Mouse (Mus musculus) limb, embryonic 12.5 days (tissue): ENCODE results near the gene Dcbld2. TPM values are rescaled to one million over a fixed set of nuclear protein-coding genes. Genes with fewer than 3 reads are reported as not detected.

Experiments
- ATAC-seq: fragments of 200-750 bp; cut with Nextera tagmentation; 2 replicates; pipeline ENCODE4 v1.8.0; 2017; ENCODE audit warnings: low read depth, moderate TSS enrichment; ENCODE audit not compliant: insufficient number of reproducible peaks, insufficient read depth, low FRiP score, low TSS enrichment
- H3K27ac ChIP-seq: fragments of 300-500 bp; sonication (generic); 2 replicates; pipeline ENCODE4 v1.5.1; 2016; ENCODE audit warnings: mild to moderate bottlenecking, moderate library complexity
- H3K27me3 ChIP-seq: fragments of 300-500 bp; sonication (generic); 2 replicates; pipeline ENCODE4 v1.6.1; 2016; ENCODE audit warnings: mild to moderate bottlenecking, moderate library complexity
- H3K36me3 ChIP-seq: fragments of 300-500 bp; sonication (generic); 2 replicates; pipeline ENCODE4 v1.6.1; 2016; ENCODE audit warnings: mild to moderate bottlenecking, moderate library complexity
- H3K4me1 ChIP-seq: fragments of 300-500 bp; sonication (generic); replicated peaks from 2 replicates; pipeline ENCODE4 v1.6.1; 2016
- H3K4me2 ChIP-seq: fragments of 300-500 bp; sonication (generic); 2 replicates; pipeline ENCODE4 v1.6.1; 2016; ENCODE audit warnings: mild to moderate bottlenecking, moderate library complexity
- H3K4me3 ChIP-seq: fragments of 300-500 bp; sonication (generic); replicated peaks from 2 replicates; pipeline ENCODE4 v1.5.1; 2016; ENCODE audit warnings: mild to moderate bottlenecking
- H3K9ac ChIP-seq: fragments of 300-500 bp; sonication (generic); replicated peaks from 2 replicates; pipeline ENCODE4 v1.6.1; 2016; ENCODE audit warnings: mild to moderate bottlenecking, moderate library complexity
- H3K9me3 ChIP-seq: fragments of 300-500 bp; sonication (generic); 2 replicates; pipeline ENCODE4 v1.6.1; 2016; ENCODE audit warnings: mild to moderate bottlenecking, moderate library complexity
- WGBS: fragments of 180-500 bp; shearing (Covaris S2); methylation state at CpG from one replicate; pipeline ENCODE4 v1.1.7; 2016; 5-methylcytosine and 5-hydroxymethylcytosine counted together
- polyA plus RNA-seq: library from polyadenylated mRNA; unstranded; fragments of >200 nt; fragmentation: Nextera tagmentation; extraction: Ambion mirVana; gene quantifications from 2 replicates; pipeline ENCODE4 v1.2.1, GENCODE M21; 2016

Gene Dcbld2
- polyA plus RNA-seq, 1 experiment from 2014 or later = 10.0 TPM

DNA sequence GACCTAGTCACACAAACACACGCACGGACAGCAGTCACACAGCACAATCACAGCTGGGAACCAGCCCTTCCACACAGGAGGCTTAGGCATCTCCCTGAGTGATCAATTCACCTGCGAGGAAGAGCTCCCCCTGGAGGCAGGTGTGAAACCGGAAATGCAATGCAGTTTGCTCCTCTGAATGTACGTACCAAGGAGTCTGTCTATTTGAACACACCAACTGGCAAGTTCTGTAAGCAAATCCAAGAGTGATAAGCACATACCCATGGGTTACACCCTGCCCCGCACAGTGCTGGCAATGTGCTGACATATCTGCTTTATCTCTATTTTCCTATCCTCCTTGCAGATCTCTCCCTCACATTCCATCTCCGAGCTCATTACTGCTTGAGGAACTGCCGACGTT, 106.3 kb downstream of the Dcbld2 start:
- H3K36me3 ChIP-seq = no peaks in the 10 kb centered on the region
- H3K9ac ChIP-seq = no peak overlapping the region
- ATAC-seq = no peak
- H3K27ac ChIP-seq = no peak overlapping the region
- peaks cover 46% of the 10 kb centered on the region for H3K4me1 ChIP-seq
- no peak overlapping the region for H3K4me2 ChIP-seq
- H3K4me3 ChIP-seq = no peak overlapping the region
- H3K9me3 ChIP-seq = no peaks in the 10 kb centered on the region
- H3K27me3 ChIP-seq = no peaks in the 10 kb centered on the region
- WGBS = 89% methylated on average over 9 of the region's 9 CpGs

DNA sequence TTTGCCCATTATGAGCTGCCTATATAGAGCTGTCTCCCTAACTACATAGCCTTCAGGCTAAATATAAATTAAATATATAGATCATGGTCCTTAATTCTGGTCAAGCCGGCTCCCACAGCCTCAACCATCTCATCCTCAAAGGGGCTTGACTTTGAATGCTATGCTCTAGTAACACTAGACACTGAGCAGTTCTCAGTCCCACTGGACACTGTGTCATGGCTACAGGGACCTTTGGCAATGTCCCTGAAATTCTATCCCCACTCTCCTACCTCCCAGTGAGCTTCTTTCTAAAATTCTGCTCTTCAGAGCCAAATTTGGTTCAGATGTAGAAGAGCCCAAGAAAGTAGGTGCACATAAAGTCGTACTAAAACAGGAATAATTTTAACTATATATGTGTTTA, 107.9 kb downstream of the Dcbld2 start:
- H3K4me2 ChIP-seq = no peak overlapping the region
- H3K9me3 ChIP-seq = no peaks in the 10 kb centered on the region
- H3K9ac ChIP-seq = no peak overlapping the region
- no peak overlapping the region for H3K4me3 ChIP-seq
- 94% methylated on average over 2 of the region's 2 CpGs for WGBS
- no peak for ATAC-seq
- peaks cover 37% of the 10 kb centered on the region for H3K4me1 ChIP-seq
- no peak overlapping the region for H3K27ac ChIP-seq
- no peaks in the 10 kb centered on the region for H3K27me3 ChIP-seq
- no peaks in the 10 kb centered on the region for H3K36me3 ChIP-seq

DNA sequence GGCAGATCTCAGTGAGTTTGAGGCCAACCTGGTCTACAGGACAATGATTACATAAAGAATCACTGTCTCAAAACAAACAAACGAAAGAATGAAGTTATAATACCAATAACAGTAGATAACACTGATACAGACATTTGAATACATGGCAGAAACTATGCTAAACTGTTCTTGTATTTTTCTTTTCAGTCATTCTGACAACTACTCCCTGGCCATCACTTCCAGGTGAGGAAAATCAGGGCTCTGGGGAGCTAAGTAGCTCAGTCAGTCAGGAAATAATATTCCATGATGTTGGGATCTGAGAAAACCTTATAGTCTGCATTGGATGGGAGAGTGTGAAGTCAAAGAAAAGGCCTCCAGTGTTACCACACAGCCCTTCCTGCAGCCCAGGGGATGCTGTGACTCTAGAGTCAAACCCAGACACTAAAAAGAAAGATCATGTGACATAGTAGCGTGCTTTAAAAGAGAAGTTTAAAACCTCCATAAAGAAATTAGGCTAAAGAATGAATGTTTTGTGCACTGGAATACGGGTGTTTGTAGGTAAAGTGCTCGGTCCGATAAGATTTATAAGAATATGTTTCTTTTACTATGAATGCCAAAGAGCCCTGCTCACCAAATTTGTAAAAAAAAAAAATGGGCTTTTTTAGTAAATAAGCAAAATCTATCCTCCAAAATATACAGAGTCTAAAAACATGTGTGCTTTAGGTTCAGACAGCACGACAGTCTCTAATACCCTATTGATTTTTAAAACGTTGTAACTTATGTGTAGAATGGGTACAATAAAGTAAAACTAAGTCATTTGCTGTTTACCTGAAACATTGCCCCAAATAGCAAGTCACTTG, 108.9 kb downstream of the Dcbld2 start:
- H3K4me1 ChIP-seq = peaks cover 34% of the 10 kb centered on the region

More for the DNA sequence above, 108.9 kb downstream of the Dcbld2 start:
- Histone ChIP-seq H3K27ac (no peak overlapping the region), H3K9ac (no peak overlapping the region), H3K4me3 (no peak overlapping the region), H3K27me3 (no peaks in the 10 kb centered on the region), H3K4me2 (no peak overlapping the region), H3K9me3 (no peaks in the 10 kb centered on the region), H3K36me3 (no peaks in the 10 kb centered on the region)
- ATAC-seq = no peak
- 78% methylated on average over 7 of the region's 7 CpGs for WGBS

Other genes starting within 250 kb of the Dcbld2 start
- gene St3gal6, start 115.8 kb downstream of the Dcbld2 start, polyA plus RNA-seq = 17.8 and 19.3 TPM in 2 replicates
- gene Gm813, start 208.5 kb downstream of the Dcbld2 start, polyA plus RNA-seq = not detected in 2 replicates
- gene E330017A01Rik, start 230.3 kb downstream of the Dcbld2 start, polyA plus RNA-seq = not detected in 2 replicates